Mouse (Mus musculus) common myeloid progenitor, adult 5-6 weeks (primary cell): ENCODE measurements around the gene Gdf1. TPM values are rescaled to one million over a fixed set of nuclear protein-coding genes. Genes with fewer than 3 reads are reported as not detected.

Source experiments
- ATAC-seq: replicated peaks from 2 replicates; pipeline ENCODE4 v1.8.0; 2016; ENCODE audit warnings: low read depth, mild to moderate bottlenecking, moderate TSS enrichment, inconsistent platforms; ENCODE audit not compliant: poor library complexity, severe bottlenecking
- total RNA-seq: library from RNA; stranded (forward); fragments of 200-1000, 187-1606 nt; gene quantifications from 2 replicates; pipeline ENCODE4 v1.2.3, GENCODE M21; 2017

Gene Gdf1
- total RNA-seq, 1 experiment from 2014 or later = not detected

GRCm38 (mm10) chr8:70359411-70359810, 29.8 kb downstream of the Gdf1 start:
- ATAC-seq = no peak

GRCm38 (mm10) chr8:70360769-70361168, 31.2 kb downstream of the Gdf1 start:
- ATAC-seq = peak; percentile 69

- no peak for ATAC-seq
Observed at GRCm38 (mm10) chr8:70361484-70362032, 31.9 kb downstream of the Gdf1 start.

GRCm38 (mm10) chr8:70364066-70364465, 34.4 kb downstream of the Gdf1 start:
- no peak for ATAC-seq

- ATAC-seq = no peak
Observed at GRCm38 (mm10) chr8:70366588-70366987, 37.0 kb downstream of the Gdf1 start.

- no peak for ATAC-seq
Observed at GRCm38 (mm10) chr8:70370476-70370875, 40.9 kb downstream of the Gdf1 start.

GRCm38 (mm10) chr8:70371951-70372350, 42.3 kb downstream of the Gdf1 start:
- no peak for ATAC-seq

GRCm38 (mm10) chr8:70373397-70374317, 44.0 kb downstream of the Gdf1 start, which contains the start of gene Comp:
Gene Comp, plus strand, starts transcription at chr8:70373558.
- no peak for ATAC-seq

GRCm38 (mm10) chr8:70374318-70374927, 44.8 kb downstream of the Gdf1 start:
- peak; percentile 19; the same call in 1 of the 2 replicates for ATAC-seq

GRCm38 (mm10) chr8:70375212-70375859, 45.7 kb downstream of the Gdf1 start:
- peak; percentile 30; the same call in 1 of the 2 replicates for ATAC-seq

- ATAC-seq = no peak
Observed at GRCm38 (mm10) chr8:70376275-70376741, 46.7 kb downstream of the Gdf1 start.

- peak; percentile 7; the same call in 1 of the 2 replicates for ATAC-seq
Observed at GRCm38 (mm10) chr8:70377049-70377448, 47.4 kb downstream of the Gdf1 start.

- ATAC-seq = no peak
Observed at GRCm38 (mm10) chr8:70380069-70380468, 50.5 kb downstream of the Gdf1 start.

Other genes starting within 250 kb of the Gdf1 start
- 0.24 TPM in 1 of 2 replicates, not detected in the other for gene Hapln4, start 246.4 kb upstream of the Gdf1 start, total RNA-seq
- not detected in 2 replicates for gene Ncan, start 208.9 kb upstream of the Gdf1 start, total RNA-seq
- 9.0 and 9.2 TPM in 2 replicates for gene Nr2c2ap, start 198.5 kb upstream of the Gdf1 start, total RNA-seq
- 5.5 and 16.5 TPM in 2 replicates for gene Rfxank, start 190.7 kb upstream of the Gdf1 start, total RNA-seq
- gene Borcs8, start 190.3 kb upstream of the Gdf1 start, total RNA-seq = 37.0 and 39.2 TPM in 2 replicates
- gene Mef2b, start 190.1 kb upstream of the Gdf1 start, total RNA-seq = not detected in 2 replicates
- 11.0 and 15.3 TPM in 2 replicates for gene Tmem161a, start 157.5 kb upstream of the Gdf1 start, total RNA-seq
- 4.1 and 4.7 TPM in 2 replicates for gene Slc25a42, start 117.5 kb upstream of the Gdf1 start, total RNA-seq
- 42.8 and 55.3 TPM in 2 replicates for gene Sugp2, start 95.6 kb upstream of the Gdf1 start, total RNA-seq
- gene Armc6, start 95.4 kb upstream of the Gdf1 start, total RNA-seq = 9.6 and 12.4 TPM in 2 replicates
- gene Homer3, start 47.0 kb upstream of the Gdf1 start, total RNA-seq = 11.8 and 12.0 TPM in 2 replicates
- 162 and 168 TPM in 2 replicates for gene Ddx49, start 27.3 kb upstream of the Gdf1 start, total RNA-seq
- gene Cope, start 27.3 kb upstream of the Gdf1 start, total RNA-seq = 72.8 and 104 TPM in 2 replicates
- gene Cers1, start 14.0 kb upstream of the Gdf1 start, total RNA-seq = not detected in 2 replicates
- gene Upf1, start 23.5 kb downstream of the Gdf1 start, total RNA-seq = 31.9 and 36.7 TPM in 2 replicates
- gene Comp, start 43.7 kb downstream of the Gdf1 start, total RNA-seq = 0.27 TPM in 1 of 2 replicates, not detected in the other
- 1.1 and 8.9 TPM in 2 replicates for gene Crtc1, start 109.8 kb downstream of the Gdf1 start, total RNA-seq
- gene Klhl26, start 147.2 kb downstream of the Gdf1 start, total RNA-seq = 5.9 and 10.6 TPM in 2 replicates
- not detected in 2 replicates for gene Tmem59l, start 157.5 kb downstream of the Gdf1 start, total RNA-seq
- gene Crlf1, start 163.3 kb downstream of the Gdf1 start, total RNA-seq = not detected in 2 replicates
- gene Rex1bd, start 176.9 kb downstream of the Gdf1 start, total RNA-seq = 50.1 and 56.4 TPM in 2 replicates
- 3,128 and 4,626 TPM in 2 replicates for gene Uba52, start 181.0 kb downstream of the Gdf1 start, total RNA-seq
- 95.9 and 128 TPM in 2 replicates for gene Fkbp8, start 197.9 kb downstream of the Gdf1 start, total RNA-seq
- 70.8 and 71.1 TPM in 2 replicates for gene Kxd1, start 198.1 kb downstream of the Gdf1 start, total RNA-seq
- 8.1 and 10.5 TPM in 2 replicates for gene Ell, start 209.6 kb downstream of the Gdf1 start, total RNA-seq